Mouse (Mus musculus) kidney, postnatal 10 days (tissue): Measurements from ENCODE around the gene Kcnh4.

Source experiments
- DNase-seq: peaks from one replicate; pipeline ENCODE4 v3.0.0; 2021; ENCODE audit warnings: mixed read lengths

Gene Kcnh4

DNA sequence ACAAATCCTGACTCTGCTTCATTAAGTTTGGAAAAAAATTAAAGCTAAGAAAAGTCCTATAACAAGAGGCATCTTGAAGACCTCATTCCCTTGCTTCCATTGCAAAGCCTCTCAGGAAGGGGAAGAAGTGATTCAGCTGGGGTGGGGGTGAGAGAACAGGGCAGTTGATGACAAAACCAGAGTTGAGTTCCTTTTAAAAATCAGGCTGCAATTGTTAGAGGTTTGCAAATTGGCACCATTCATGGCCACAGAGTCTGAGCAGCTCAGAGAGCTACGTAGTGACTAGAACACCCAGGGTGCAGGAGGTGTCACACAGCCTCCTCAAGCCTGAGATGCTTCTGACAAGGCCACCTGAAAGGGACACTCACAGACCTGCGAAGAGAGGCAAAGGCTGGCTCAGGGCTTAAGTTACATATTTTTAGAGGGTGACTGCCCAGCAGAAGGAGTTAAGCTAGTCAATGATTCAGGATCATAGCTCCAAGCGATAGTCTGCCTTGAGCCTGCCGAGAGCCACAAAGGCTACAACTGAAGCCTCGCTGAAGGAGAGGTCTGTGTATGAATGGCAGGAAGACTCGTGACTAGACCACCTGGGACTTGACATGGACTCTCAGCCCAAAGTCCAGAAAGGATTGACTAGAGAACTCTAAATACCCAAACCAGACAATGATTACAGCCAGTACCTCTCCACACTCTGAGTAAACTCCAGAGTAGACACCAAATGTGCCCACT is 29.1 kb downstream of the Kcnh4 start:
- DNase-seq: peak; percentile 40

DNA sequence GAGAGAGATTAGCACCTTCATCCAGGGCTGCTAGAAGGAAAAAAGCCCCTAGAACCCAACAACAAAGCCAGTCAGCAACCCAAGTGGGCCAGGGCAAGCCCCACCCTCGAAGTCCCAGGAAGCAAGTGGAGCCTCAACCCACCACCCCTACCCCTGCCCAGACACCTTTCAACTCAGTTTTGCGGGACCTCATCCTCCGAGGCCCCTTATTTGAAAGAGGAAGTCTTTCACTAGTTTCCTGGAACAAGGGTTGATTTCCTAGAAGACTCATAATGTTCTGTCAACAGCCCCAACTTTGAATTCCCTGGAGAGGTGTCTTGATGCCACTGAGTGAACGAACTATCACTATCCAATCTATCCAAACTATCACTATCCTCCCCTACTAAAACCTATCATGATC is 29.8 kb downstream of the Kcnh4 start:
- DNase-seq: no peak

DNA sequence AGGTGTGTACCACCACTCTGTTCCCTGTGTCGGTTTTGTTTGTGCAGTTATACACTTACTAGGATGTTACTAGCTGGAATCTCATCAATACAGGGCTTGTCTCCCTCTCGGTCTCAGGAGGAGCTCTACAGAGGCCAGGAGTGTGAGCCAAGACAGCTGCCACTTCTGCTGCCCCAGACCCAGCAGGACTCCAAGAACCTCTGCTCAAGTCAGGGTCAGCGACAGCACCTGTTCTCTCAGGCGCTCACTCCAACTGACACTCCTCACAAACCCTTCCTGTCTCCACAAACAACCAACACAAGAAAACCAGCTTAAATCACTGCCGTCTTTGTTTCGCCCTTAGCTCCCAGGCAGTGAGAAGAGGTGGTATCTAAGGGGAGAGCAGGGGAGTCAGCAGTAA is 31.1 kb downstream of the Kcnh4 start:
- DNase-seq: no peak

DNA sequence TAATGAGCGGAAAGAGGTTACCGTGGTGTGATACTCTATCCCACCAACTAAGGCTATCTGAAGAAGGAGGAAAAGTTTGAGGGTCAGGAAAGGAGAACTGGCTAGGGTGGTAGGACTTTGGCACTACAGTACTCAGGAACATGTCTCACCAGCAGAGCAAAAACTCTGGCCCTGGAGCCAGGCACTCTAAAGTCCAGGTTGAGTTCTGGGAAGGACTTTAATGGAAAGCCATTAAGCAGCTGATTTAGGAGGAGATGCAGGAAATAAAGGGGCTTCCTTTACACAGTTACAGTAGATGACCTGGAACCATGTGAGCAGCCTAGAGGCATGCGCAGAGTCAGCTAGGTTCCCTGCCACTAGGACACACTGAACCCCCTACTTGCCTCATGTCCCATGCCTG is 32.5 kb downstream of the Kcnh4 start:
- no peak for DNase-seq

DNA sequence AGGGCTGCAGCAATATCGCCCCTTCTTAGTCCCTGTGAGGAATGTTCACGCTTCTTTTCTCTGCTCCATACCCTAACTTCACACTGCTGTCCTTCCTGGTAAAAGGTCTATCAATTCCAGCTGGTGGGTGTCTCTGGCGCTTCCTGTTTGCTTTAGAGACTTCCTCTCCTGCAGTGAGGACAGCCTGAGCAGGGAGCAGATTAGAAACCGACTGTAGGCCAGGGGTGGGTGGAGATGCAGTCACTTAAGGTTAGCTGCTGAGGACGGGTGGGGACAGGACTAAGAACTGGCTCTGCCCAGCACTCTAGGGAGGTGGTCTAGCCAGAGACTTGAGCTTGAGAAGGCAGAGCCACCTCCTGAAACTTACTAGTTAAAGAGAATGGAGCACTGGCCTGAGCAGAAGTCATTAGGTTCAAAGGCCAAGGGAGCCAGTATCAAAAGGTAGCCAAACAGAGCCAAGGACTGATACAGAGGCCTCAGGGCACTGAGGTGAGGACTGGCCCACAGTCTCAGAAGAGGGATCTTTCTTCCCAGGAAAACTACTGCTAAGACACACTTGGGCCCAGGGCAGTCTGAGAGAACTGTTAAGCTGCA is 34.7 kb downstream of the Kcnh4 start:
- peak; percentile 45 for DNase-seq

DNA sequence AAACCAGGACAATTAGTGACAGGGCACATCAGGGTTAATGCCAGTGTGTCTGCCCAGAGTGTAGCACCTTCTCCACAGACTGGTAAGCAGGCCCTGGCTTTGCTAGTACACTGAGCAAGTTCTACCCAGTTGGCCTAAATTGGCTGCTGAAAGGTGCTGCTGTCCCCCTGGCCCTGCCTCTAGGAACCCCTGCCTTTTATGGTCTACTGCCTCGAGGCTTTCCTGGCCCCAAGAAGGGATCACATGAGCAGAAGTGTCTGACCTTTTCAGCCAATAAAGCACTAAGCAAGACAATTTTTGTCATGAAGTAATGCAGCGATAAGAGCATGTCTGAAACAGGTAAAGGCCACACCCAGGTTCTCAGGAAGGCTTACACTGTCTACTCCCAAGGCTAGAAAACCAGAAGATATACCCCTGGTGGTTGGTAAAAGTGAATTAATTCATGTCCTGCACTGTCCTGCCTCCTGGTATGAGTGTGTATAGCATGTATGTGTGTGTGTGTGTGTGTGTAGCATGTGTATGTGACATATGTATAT is 37.2 kb downstream of the Kcnh4 start:
- no peak for DNase-seq

DNA sequence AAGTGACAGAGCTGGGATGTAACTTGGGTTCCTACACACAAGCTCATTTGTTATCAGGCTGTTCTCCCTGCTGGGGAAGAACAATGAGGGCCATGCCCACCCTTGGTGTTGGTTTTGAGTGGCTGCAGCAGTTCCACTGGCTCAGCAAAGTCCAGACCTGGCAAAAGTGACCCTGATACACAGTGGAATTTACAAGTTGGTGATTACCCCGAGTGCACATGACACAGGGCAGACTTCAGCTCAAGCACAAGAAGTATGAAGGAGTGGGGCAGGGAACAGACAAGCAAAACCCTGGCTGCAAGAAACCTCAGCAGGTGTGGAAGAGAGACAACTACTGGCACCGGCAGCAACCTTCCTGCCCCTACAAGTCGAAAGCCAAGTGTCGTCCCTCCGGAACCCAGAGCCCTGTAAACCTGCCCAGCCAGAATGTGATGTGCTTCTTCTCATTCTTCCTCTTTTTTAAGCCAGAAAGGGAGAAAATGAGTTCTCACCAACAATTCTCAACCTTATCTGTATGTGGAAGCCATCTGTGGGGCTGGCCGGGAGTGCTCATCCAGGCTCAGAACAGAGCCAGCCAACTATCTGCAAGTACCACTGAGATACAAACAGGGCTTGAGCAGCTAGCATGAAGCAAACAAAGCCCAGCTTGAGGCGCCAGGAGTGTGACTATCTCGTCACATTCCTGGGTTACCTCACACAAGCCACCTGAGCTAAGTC is 37.8 kb downstream of the Kcnh4 start:
- peak; percentile 57 for DNase-seq

DNA sequence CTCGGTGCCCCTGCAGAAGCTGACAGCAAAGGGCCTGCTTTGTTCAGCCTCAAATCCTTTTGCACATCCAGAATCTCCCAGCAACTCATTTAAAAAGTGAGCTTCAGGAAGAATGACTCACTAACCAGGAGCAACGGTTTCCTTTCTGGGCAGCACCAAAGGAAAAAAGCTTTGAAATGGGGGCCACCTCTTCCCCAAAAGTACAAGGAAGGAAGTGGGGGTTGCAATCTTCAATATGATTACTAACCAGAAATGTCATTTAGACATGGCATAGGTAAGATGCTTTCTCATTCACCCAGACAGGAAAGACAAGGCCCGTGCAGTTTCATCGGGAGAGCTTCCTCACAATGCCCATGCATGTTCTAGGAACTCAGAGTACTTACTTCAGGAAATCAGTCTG is 38.5 kb downstream of the Kcnh4 start:
- no peak for DNase-seq

DNA sequence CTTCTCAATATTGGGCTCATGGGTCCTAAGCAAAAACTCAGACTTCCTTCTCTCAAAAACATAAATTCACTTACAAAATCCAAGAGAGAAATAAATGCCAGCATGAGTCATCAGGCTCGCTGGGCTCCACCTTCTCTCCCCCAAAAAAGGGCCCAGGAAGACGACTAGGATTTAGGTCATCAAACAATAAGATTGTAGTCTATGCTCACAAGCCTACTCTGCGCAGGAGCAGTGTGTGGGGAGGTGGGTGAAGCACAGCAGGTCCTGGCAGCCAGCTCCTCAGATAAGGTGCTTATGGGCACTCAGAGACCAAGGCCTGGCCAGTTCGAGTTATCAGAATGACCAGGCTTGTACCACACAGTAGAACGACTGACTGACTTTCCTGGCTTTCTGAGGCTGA is 39.4 kb downstream of the Kcnh4 start:
- no peak for DNase-seq

DNA sequence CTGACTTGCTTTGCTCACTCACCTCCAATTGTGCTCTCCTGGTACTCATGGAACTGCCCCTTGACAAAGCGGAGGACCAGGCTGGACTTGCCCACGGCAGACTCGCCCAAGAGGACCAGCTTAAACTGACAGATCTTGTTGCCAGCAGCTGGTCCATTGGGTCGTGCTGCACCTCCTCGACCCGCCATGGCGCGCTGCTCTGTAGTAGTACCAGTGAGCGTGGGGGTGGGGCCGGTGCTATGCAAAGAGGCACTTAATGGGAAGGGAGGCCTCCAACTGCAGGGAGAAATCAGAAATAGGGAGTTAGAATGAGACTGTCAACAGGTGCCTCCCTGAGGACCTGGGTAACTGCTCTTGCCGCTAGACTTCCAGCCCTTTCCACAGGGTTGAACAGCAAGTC is 39.8 kb downstream of the Kcnh4 start:
- DNase-seq: peak; percentile 48

DNA sequence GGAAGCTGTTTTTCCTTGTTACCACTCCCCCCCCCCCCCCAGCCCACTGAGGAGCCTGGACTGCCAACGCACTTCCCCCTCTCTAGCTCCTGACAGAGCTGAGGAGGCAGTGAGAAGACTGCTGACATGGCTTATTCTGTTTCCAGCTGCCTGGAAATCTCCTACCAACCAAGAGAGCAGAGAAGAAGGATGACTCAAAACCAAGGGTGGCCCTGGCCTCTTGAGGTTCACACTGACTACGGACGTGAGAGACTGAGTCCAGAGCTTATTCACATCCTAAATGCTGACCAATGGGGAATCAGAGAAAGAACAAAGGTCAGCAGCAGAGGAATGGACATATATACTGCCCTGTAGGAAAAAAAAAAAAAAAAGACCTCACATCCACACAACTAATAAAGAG is 40.4 kb downstream of the Kcnh4 start:
- no peak for DNase-seq

DNA sequence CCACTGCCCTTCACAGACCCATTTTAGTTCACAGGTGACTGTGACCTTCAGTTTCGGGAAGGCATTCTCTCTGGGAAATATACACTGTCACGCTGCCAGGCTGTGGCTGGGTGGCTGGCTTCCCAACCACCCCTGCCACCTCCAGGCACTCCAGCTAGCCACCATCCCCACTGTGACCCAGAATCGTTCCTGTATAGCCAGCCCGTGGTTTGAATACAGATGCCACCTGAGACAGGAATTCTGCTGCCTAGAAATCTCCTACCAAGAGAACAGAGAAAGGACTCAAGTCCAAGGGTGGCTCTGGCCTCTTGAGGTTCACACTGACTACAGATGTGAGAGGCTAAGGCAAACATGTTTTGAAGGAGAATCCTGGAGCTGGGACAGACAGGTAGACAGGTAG is 40.9 kb downstream of the Kcnh4 start:
- DNase-seq: no peak

DNA sequence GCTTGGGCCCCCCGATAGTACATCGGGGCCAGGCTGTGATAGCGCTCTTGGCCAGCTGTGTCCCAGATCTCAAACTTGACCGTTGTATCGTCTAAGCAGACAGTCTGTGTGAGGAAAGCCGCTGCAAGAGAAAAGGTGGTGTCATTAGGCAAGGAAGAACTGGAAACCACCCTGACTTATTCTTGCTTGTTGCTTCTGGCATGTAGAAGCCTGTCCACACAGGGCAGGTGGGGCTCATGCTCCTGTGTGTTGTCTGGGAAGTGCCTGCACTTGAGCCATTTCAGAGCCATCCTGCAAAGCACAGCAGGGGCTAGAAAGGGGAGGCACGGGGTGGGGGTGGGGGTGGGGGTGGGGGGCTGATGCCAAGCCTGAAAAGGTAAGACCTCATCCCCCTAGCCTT is 41.3 kb downstream of the Kcnh4 start:
- DNase-seq: no peak

DNA sequence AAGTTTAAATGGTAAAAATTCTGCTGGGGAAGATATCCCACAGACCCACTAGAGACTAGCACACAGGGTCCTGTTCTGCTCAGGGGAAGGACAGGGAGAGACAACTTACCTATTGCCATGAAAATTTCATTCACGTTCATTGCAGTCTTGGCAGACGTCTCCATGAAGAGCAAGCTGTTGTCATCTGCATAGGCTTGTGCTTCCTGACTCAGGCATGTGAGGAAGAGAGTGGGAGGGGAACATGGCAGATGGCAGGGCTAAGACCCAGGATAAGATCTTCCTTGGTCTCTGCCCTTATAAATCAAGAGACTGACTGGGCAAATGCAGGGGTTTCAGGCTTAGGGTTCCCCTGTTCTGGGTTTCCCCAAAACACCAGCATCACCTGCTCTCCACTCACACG is 43.1 kb downstream of the Kcnh4 start:
- DNase-seq: no peak

DNA sequence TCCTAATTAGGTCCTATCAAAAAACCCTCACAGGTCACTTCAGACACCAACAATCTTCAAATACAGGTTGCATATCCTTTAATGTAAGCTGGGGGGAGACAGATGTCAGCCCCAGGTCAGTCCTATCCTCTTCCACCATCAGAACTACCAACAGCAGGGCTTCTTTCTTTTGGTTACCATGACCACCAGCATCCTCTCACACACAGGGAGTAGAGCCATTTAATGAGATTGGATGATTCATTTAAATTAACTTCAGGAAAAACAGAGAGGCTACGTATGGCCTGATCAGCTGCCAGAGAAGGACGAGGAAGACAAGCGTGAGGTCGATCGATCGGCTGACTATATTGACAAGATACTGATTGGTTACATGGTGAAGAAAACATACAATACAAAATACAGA is 44.8 kb downstream of the Kcnh4 start:
- no peak for DNase-seq

DNA sequence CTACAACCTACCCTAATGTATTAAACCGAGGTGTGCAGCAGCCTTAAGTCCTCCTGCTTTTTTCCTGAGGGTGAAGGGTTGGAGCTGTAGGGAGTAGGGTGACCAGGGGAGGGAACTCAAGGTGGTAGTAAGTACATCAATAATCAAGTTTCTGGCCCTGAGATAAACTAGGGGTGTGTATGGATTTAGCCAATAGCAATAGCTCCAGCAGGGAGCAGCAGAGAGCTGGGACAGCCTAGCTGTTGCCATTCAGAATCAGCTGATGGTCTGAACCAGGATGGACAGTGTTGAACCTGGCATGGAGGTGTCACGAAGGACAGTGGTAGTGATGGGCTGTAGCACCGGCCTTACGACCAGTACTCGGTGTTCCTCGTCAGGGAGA is 45.2 kb downstream of the Kcnh4 start:
- DNase-seq: peak; percentile 94

DNA sequence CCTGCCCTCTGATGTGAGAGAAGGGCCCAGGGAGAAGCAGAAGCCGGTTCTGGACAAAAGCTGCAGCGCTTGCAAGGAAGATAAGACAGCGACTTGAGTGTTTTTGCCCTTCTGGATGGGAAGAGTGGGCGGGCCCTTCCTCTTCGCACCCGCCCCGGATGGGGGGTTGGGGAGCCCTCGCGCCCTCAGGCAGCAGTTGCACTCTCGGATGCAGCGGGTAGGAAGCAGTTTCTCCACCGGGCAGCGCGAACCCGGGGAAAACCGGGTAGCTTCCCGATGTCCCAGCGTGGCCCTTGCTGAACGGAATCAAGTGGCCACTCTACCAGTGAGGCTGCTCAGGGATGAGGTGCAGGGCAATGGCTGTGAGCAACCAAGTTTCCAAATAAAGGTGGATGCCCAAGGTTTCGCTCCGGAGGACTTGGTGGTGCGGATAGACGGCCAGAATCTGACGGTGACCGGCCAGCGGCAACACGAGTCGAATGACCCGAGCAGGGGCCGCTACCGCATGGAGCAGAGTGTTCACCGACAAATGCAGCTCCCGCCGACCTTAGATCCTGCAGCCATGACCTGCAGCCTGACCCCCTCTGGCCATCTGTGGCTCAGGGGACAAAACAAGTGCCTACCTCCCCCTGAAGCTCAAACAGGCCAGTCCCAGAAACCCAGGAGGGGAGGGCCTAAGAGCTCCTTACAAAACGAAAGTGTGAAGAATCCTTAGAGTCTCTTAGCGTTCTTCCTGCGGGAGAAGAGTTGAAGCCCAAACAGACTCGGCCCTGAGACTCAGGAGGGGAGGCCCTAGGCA is 45.8 kb downstream of the Kcnh4 start, which contains the start of gene Hspb9:
Gene Hspb9 (plus strand): TSS at position 116 of the 799 bp plus-strand sequence.
- DNase-seq: peak; percentile 88

DNA sequence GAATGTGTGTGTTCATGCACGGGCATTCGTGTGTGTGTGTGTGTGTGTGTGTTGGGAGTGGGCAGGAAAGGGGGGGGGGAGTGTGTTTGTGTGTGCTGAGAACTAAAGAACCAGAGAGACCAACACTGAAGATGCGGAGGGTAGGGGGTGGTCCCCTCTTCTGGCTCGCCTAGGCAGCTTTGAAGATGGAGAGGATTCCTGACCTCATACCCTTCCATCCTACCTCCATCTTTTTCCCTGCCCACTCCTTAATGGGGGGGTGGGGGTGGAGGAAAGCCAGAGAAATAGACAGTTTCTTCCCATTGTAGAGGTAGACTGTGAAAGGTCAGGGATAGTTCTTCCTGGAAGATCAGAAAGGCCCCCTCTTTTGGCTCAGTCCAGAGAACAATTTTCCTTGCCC is 46.6 kb downstream of the Kcnh4 start:
- DNase-seq: no peak

DNA sequence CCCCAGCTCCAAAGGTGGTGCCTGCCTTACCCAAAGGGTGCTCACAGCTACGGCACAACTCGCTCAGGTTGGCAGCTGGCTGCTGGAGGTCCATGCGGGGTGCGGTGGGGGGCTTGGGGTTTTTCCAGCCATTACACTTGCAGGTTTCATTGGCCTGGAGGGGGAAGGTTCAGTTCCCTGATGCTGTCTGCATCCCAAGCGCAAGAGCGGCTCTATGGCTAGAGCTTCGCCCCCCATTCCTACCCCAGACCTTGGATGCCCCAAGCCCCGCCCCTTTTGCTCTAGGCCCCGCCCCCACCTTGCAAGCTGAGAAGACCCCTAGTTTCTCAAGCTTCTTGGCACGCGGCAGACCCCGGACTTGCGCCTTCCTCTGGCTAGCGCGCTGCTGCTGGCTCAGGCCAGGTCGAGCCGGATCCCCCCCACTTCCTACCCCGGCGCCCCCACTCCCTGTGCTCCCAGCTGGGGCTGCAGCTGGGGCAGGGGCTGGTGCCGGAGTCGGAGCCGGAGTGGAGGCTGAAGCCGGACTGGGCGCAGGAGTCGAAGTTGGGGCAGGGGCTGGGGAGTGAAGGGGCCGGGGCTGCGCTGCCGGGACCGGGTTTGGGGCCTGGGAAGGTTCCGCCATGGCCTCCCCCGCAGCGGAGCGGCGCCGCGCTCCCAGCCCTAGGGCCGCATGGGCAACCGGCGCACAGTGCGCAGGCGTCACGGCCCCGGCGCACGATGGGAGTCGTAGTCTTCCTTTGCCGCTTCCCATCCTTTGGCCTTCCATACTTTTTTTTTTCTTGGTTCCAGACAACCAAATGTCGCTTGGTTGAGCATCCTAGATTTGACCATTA is 47.7 kb downstream of the Kcnh4 start, which contains the start of gene Kat2a:
Gene Kat2a (minus strand): TSS at position 683 of the 833 bp plus-strand sequence.
- DNase-seq: peak; percentile 93

DNA sequence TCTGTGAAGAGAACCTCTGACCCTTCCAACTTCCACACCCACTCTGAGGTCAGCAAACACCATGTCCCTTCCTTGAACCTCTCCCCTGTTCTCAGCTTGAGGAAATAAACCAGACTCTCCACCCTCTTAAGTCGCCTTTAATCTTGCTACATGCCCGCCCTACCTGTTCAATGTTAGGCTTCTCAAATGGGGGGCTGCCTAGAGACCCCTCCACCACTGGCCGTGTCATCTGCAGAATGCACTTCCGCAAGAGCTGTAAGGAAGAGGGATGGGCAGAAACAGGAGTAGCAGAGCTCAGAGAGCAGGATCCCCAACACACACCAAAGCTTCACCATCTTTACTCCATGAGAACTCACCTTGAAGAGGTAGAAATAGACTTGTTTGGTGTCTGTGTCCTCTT is 48.8 kb downstream of the Kcnh4 start:
- DNase-seq: no peak

DNA sequence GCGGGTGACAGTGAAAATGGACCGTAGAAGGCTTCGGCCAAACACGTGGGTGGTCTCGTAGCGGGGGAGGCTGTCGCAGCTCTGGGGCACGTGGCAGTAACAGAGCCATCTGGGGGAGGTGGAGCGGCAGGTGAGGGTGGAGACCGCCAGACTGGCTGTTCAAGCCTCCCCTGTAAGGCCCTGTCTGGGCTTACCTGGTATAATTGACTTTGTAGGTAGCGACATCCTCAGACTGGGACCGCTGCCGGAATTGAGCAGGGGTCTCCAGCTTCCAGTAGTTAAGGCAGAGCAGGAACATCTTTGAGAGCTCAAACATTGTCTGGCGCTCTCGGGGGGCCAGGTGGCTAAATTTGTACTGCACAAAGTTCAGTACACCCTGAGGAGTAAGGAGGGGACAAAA is 49.2 kb downstream of the Kcnh4 start:
- no peak for DNase-seq

DNA sequence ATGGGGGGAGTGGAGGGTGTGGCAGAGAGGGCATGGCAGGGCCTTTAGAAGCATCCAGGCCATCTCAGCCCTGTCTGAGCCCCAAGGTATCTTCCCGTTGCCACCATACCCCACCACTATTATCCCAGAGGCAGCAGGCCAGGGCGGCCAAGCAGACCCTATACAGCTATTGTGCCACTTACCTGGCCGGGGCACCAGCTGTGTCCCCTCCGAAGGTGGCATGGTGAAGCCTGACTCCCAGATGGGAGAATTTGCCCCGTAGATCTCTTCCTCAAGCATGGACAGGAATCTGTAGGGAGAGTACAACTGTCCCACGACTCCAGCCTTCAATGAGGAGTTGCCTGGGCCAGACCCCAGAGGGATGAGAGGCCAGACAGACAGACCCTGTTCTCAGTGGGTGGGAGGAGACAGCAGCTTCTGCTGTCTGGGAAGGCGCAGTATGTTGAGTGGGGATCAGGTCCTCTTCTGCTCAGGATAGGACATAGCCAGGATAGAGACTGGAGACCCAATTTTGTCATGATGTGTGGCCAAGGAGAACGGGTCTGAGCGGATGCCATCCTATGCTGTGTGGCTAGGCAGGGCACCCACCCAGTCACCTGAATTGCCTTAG is 50.4 kb downstream of the Kcnh4 start:
- DNase-seq: no peak
